Comparison of ENCODE assay signal across 28 mouse cellular contexts in the genomic region with DNA sequence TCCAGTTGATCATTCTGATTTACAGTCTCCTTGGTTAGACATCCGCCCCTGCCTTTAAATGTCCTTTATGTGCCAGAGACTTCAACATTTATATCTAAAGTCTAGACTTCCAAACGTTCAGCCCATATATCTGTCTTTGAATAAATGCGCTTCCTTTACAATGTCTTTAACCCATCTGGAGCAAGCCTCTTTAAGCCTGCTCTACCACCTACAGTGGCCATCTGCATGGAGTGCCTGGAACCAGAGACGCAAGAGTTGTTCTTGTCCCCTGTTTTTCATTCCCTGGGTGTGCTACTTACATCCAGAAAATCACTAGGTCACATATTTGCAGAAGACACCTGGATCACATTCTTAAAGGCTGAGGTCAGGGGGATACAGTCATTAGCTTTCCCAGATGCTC. TPM values are rescaled to one million over a fixed set of nuclear protein-coding genes. Genes with fewer than 3 reads are reported as not detected.
"Had no signal": no experiment of that assay in that cellular context is flagged by ENCODE, and none has a peak within 500 bp of the region (broad histone marks: within the 10 kb centered on the region; RNA-seq: fewer than 3 reads in every experiment).

No protein-coding gene starts in this region.

- H3K4me3 ChIP-seq: embryonic facial prominence, embryonic 10.5 days; embryonic facial prominence, embryonic 12.5 days; embryonic facial prominence, embryonic 13.5 days; embryonic facial prominence, embryonic 15.5 days; erythroblast, embryonic 14.5 days; forebrain, embryonic 10.5 days; forebrain, embryonic 12.5 days; forebrain, embryonic 13.5 days; forebrain, embryonic 15.5 days; gastrocnemius, adult 2 months; heart, adult 2 months had no signal

- H3K4me2 ChIP-seq: embryonic facial prominence, embryonic 12.5 days; embryonic facial prominence, embryonic 13.5 days; embryonic facial prominence, embryonic 15.5 days; forebrain, embryonic 12.5 days; forebrain, embryonic 13.5 days; forebrain, embryonic 15.5 days had no signal

- ATAC-seq: forebrain, embryonic 13.5 days; forebrain, embryonic 14.5 days; forebrain, embryonic 15.5 days; forebrain, embryonic 16.5 days; forebrain, postnatal 0 days had no signal

- H3K4me1 ChIP-seq: embryonic facial prominence, embryonic 12.5 days; embryonic facial prominence, embryonic 13.5 days; embryonic facial prominence, embryonic 15.5 days had no signal

- H3K27ac ChIP-seq: embryonic facial prominence, embryonic 10.5 days; embryonic facial prominence, embryonic 12.5 days; embryonic facial prominence, embryonic 13.5 days; embryonic facial prominence, embryonic 15.5 days; forebrain, embryonic 12.5 days; forebrain, embryonic 13.5 days; forebrain, embryonic 15.5 days; gastrocnemius, adult 2 months; heart, adult 2 months had no signal

- DNase-seq: cerebellum, adult 8-10 months; cerebellum, adult 9-10 months; cerebellum, adult 9-11 months; cerebellum, postnatal 10 days; cerebellum, postnatal 14 days; cerebellum, postnatal 25 days; cerebellum, postnatal 36 days; embryo, embryonic 11 days; forebrain, postnatal 0 days; gastrocnemius, adult 2 months; gastrocnemius, postnatal 10 days; gastrocnemius, postnatal 14 days; gastrocnemius, postnatal 25 days; gastrocnemius, postnatal 36 days; heart, adult 11 months; heart, adult 18-20 months; heart, adult 2 months had no signal

- H3K27me3 ChIP-seq: embryonic facial prominence, embryonic 12.5 days had no signal

- H3K9me3 ChIP-seq: embryonic facial prominence, embryonic 10.5 days; embryonic facial prominence, embryonic 12.5 days; embryonic facial prominence, embryonic 13.5 days; embryonic facial prominence, embryonic 15.5 days; forebrain, embryonic 10.5 days; forebrain, embryonic 12.5 days; forebrain, embryonic 13.5 days; forebrain, embryonic 15.5 days had no signal

- H3K36me3 ChIP-seq: embryonic facial prominence, embryonic 10.5 days; embryonic facial prominence, embryonic 12.5 days; embryonic facial prominence, embryonic 13.5 days; embryonic facial prominence, embryonic 15.5 days; forebrain, embryonic 10.5 days; forebrain, embryonic 12.5 days; forebrain, embryonic 15.5 days had no signal

- H3K9ac ChIP-seq: embryonic facial prominence, embryonic 12.5 days; embryonic facial prominence, embryonic 13.5 days; embryonic facial prominence, embryonic 15.5 days; forebrain, embryonic 12.5 days; forebrain, embryonic 13.5 days; forebrain, embryonic 15.5 days; forebrain, postnatal 0 days had no signal

RNA-seq across cellular contexts. Expression of a gene that starts 44.4 kb away (rescaled TPM):
- polyA plus RNA-seq: erythroblast, embryonic 14.5 days; heart, adult 2 months had no signal

RNA-seq across cellular contexts. Expression of a gene that starts 44.5 kb away (rescaled TPM):
- polyA plus RNA-seq: erythroblast, embryonic 14.5 days; forebrain, embryonic 16.5 days had no signal

RNA-seq across cellular contexts. Expression of a gene that starts 56.8 kb away (rescaled TPM):
- polyA plus RNA-seq: erythroblast, embryonic 14.5 days had no signal
